Mouse (Mus musculus): ENCODE results near the gene Nrxn2.

- TF ChIP-seq CTCF (IDR thresholded peaks at IDR 0.05; ENCODE audit: low read depth) (no peak), EP300 (optimal IDR thresholded peaks at IDR 0.05) (no peak)
These were observed 16.6 kb upstream of the Nrxn2 start for GRCm38 (mm10) chr19:6401951-6402350.
